Mouse (Mus musculus): ENCODE results near the gene Sorbs1. TPM values are rescaled to one million over a fixed set of nuclear protein-coding genes. Genes with fewer than 3 reads are reported as not detected.

The Sorbs1 gene
- polyA plus RNA-seq, 1 experiment = 13.2 TPM

DNA sequence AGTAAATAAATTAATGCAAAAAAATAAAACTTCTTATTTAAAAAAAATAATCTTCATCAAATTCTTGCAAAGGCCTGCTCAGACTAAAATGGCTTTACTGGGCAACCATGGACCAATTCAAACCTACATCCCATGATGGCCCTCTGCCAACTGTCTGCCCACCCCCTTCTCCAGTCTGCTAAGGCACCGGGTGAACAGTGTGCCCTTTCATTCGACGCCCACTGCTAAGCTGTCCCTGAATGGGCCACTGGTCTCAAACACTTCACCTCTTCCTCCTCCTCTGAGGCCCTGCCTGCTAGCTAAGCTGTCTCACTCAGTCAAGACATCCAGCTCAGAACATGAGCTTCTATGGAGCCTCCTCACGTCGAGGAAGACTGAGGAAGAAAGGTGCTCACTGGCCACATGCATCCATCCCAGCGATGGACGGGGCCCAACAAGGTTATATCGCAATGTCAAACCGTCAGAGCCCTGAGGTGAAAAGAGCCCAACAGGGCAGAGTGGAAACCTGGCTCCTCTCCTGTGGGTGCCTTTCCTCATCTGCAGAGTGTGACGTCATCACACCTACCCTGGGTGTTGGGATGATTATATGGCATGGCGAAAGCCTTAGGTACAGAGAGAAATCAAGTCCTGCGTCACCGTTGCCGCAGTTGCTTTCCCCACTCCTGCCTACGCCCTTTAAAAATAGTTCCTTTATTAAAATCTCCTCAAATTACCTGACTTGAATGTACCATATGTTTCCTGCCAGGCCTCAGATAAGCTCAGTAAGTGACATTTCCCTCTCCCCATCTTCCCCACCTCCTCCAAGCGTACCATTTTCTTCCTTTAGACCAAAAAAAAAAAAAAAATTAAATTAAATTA is 87.2 kb downstream of the Sorbs1 start:
- Histone ChIP-seq H3K36me3 (ENCODE audit: control insufficient read depth, insufficient read depth, low read length) (no peaks in the 10 kb centered on the region), H3K27me3 (ENCODE audit: control insufficient read depth, insufficient read depth, low read length) (no peaks in the 10 kb centered on the region), H3K4me1 (ENCODE audit: control insufficient read depth, insufficient read depth, insufficient read length, low read length) (no peaks in the 10 kb centered on the region), H3K27ac (ENCODE audit: insufficient read depth, low read depth, low read length) (no peak overlapping the region), H3K4me3 (ENCODE audit: low read depth, low read length) (no peak overlapping the region)
- TF ChIP-seq CTCF (IDR thresholded peaks at IDR 0.05; ENCODE audit: extremely low read depth, insufficient read length, insufficient replicate concordance, low read depth, low read length) = no peak
- no peak for TF ChIP-seq POLR2A (IDR thresholded peaks at IDR 0.05; ENCODE audit: low read depth, low read length)
- 89% methylated on average over 16 of the region's 16 CpGs for WGBS

DNA sequence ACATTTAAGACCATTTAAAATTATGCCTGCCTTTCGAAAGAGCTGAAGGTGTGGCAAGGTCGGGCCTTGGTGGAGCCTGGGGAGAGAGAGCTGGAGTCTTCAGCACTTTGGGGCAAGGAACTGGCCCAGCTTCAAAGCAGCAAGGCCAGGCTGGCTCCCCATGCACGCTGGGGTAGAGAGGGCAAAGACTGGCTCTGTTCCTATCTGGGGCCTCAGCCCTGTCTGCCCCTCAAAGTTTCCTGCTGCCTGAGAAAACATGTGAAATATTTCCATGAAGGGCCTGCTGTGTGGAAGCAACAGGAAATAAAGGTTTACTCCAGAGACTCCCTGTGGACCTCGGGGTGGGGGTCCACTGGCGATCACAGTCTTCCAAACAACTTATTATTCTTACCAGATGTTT is 88.3 kb downstream of the Sorbs1 start:
- WGBS = 51% methylated on average over 5 of the region's 5 CpGs
- no peaks in the 10 kb centered on the region for H3K4me1 ChIP-seq (ENCODE audit: control insufficient read depth, insufficient read depth, insufficient read length, low read length)
- no peaks in the 10 kb centered on the region for H3K27me3 ChIP-seq (ENCODE audit: control insufficient read depth, insufficient read depth, low read length)
- H3K27ac ChIP-seq (ENCODE audit: insufficient read depth, low read depth, low read length) = no peak overlapping the region
- no peak for TF ChIP-seq POLR2A (IDR thresholded peaks at IDR 0.05; ENCODE audit: low read depth, low read length)
- TF ChIP-seq CTCF (IDR thresholded peaks at IDR 0.05; ENCODE audit: extremely low read depth, insufficient read length, insufficient replicate concordance, low read depth, low read length) = no peak
- H3K4me3 ChIP-seq (ENCODE audit: low read depth, low read length) = no peak overlapping the region
- H3K36me3 ChIP-seq (ENCODE audit: control insufficient read depth, insufficient read depth, low read length) = no peaks in the 10 kb centered on the region

- no peak for TF ChIP-seq CTCF (IDR thresholded peaks at IDR 0.05; ENCODE audit: extremely low read depth, insufficient read length, insufficient replicate concordance, low read depth, low read length)
- 79% methylated on average over 7 of the region's 7 CpGs for WGBS
Measured at GRCm38 (mm10) chr19:40421037-40421436, 92.5 kb downstream of the Sorbs1 start.

GRCm38 (mm10) chr19:40419315-40419714 is 94.3 kb downstream of the Sorbs1 start:
- TF ChIP-seq CTCF (IDR thresholded peaks at IDR 0.05; ENCODE audit: extremely low read depth, insufficient read length, insufficient replicate concordance, low read depth, low read length) (no peak), POLR2A (IDR thresholded peaks at IDR 0.05; ENCODE audit: low read depth, low read length) (no peak)
- Histone ChIP-seq H3K27me3 (ENCODE audit: control insufficient read depth, insufficient read depth, low read length) (no peaks in the 10 kb centered on the region), H3K27ac (ENCODE audit: insufficient read depth, low read depth, low read length) (no peak overlapping the region), H3K4me3 (ENCODE audit: low read depth, low read length) (no peak overlapping the region), H3K4me1 (ENCODE audit: control insufficient read depth, insufficient read depth, insufficient read length, low read length) (no peaks in the 10 kb centered on the region), H3K36me3 (ENCODE audit: control insufficient read depth, insufficient read depth, low read length) (no peaks in the 10 kb centered on the region)
- 72% methylated on average over 7 of the region's 7 CpGs for WGBS

More at GRCm38 (mm10) chr19:40421037-40421436, 92.5 kb downstream of the Sorbs1 start:
- H3K4me1 ChIP-seq (ENCODE audit: control insufficient read depth, insufficient read depth, insufficient read length, low read length) = no peaks in the 10 kb centered on the region
- no peaks in the 10 kb centered on the region for H3K27me3 ChIP-seq (ENCODE audit: control insufficient read depth, insufficient read depth, low read length)
- no peaks in the 10 kb centered on the region for H3K36me3 ChIP-seq (ENCODE audit: control insufficient read depth, insufficient read depth, low read length)
- H3K4me3 ChIP-seq (ENCODE audit: low read depth, low read length) = no peak overlapping the region
- no peak overlapping the region for H3K27ac ChIP-seq (ENCODE audit: insufficient read depth, low read depth, low read length)

DNA sequence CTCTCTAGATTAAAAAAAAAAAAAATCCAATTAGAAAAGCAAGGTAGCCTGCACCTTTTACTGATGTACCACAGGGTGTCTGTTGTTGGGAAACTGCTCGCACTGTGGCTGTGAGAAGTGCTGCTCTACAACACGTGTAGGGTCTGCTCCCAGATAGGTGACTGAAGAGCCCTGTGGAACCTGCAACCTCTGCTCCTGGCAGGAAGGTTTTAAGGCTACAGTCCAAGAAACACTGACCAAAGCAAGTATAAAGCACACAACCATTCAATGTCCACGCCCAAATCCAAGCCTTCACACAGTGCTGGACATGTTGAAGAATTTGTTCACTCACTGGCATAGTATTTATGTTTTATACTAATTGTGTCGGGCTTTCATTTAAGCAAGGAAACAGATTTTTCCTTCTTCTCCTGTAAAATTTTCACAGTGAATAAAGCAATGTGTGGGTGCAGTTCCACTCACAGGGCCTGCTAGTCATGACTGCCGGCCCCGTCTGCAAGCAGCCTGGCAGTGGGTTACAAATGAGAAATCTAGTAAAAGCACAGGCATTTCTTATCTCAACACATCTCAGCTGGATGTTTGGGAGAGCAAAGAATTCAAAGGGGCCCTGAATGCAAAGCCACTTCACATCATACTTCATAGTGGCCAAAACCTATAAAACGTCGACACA is 96.3 kb downstream of the Sorbs1 start:
- Histone ChIP-seq H3K27ac (ENCODE audit: insufficient read depth, low read depth, low read length) (no peak overlapping the region), H3K27me3 (ENCODE audit: control insufficient read depth, insufficient read depth, low read length) (no peaks in the 10 kb centered on the region), H3K4me1 (ENCODE audit: control insufficient read depth, insufficient read depth, insufficient read length, low read length) (no peaks in the 10 kb centered on the region), H3K4me3 (ENCODE audit: low read depth, low read length) (no peak overlapping the region), H3K36me3 (ENCODE audit: control insufficient read depth, insufficient read depth, low read length) (no peaks in the 10 kb centered on the region)
- WGBS = 82% methylated on average over 8 of the region's 8 CpGs
- TF ChIP-seq CTCF (IDR thresholded peaks at IDR 0.05; ENCODE audit: extremely low read depth, insufficient read length, insufficient replicate concordance, low read depth, low read length) (no peak), POLR2A (IDR thresholded peaks at IDR 0.05; ENCODE audit: low read depth, low read length) (no peak)

- TF ChIP-seq CTCF (IDR thresholded peaks at IDR 0.05; ENCODE audit: extremely low read depth, insufficient read length, insufficient replicate concordance, low read depth, low read length) (no peak), POLR2A (IDR thresholded peaks at IDR 0.05; ENCODE audit: low read depth, low read length) (no peak)
- no peak overlapping the region for H3K27ac ChIP-seq (ENCODE audit: insufficient read depth, low read depth, low read length)
Measured at GRCm38 (mm10) chr19:40415725-40416124, 97.9 kb downstream of the Sorbs1 start.

DNA sequence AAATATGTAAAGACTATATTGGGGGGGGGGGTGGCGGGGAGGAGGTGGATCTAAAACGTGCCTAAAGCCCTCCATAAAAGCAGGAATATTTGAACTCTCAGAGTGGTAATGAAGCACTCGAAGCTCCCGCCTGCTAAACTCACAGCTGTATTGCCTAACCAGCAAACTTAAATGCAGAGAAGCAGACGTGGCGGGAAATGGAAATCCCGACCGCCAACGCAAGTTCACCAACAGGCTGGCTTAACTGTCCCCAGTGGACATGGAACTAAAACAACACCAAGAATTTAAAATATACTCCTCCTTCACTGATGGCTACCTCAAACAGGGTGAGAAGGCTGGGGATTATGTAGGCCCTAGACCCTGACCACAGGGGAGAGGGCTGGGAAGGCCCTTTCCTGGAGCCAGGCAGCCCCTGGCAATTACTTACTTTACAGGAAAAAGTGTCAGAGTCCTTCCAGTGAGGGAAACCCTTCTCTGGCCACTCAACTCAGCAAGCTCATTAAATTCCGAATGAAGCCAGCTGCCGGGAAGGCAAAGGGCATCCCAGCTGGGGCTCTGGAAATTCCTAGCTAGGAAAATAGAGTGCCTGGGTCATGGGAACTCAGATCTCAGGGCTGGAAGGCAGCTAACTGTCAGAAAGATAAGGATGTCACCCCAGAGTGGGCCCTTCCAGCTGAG is 98.6 kb downstream of the Sorbs1 start:
- TF ChIP-seq CTCF (IDR thresholded peaks at IDR 0.05; ENCODE audit: extremely low read depth, insufficient read length, insufficient replicate concordance, low read depth, low read length) (no peak), POLR2A (IDR thresholded peaks at IDR 0.05; ENCODE audit: low read depth, low read length) (no peak)
- no peaks in the 10 kb centered on the region for H3K36me3 ChIP-seq (ENCODE audit: control insufficient read depth, insufficient read depth, low read length)
- H3K4me1 ChIP-seq (ENCODE audit: control insufficient read depth, insufficient read depth, insufficient read length, low read length) = no peaks in the 10 kb centered on the region
- H3K27ac ChIP-seq (ENCODE audit: insufficient read depth, low read depth, low read length) = no peak overlapping the region
- no peak overlapping the region for H3K4me3 ChIP-seq (ENCODE audit: low read depth, low read length)
- H3K27me3 ChIP-seq (ENCODE audit: control insufficient read depth, insufficient read depth, low read length) = no peaks in the 10 kb centered on the region
- WGBS = 79% methylated on average over 11 of the region's 11 CpGs

More at GRCm38 (mm10) chr19:40415725-40416124, 97.9 kb downstream of the Sorbs1 start:
- Histone ChIP-seq H3K36me3 (ENCODE audit: control insufficient read depth, insufficient read depth, low read length) (no peaks in the 10 kb centered on the region), H3K27me3 (ENCODE audit: control insufficient read depth, insufficient read depth, low read length) (no peaks in the 10 kb centered on the region), H3K4me3 (ENCODE audit: low read depth, low read length) (no peak overlapping the region), H3K4me1 (ENCODE audit: control insufficient read depth, insufficient read depth, insufficient read length, low read length) (no peaks in the 10 kb centered on the region)
- 84% methylated on average over 1 of the region's 1 CpGs for WGBS
